Mouse (Mus musculus) heart, adult 11 months (tissue): ENCODE results near the gene Aknad1.

Source experiments
- DNase-seq: peaks from one replicate; pipeline ENCODE4 v3.0.0; 2022

Aknad1 gene

GRCm38 (mm10) chr3:108751691-108752090 lies 12.2 kb downstream of the Aknad1 start:
- DNase-seq, result peak; percentile 78

DNA sequence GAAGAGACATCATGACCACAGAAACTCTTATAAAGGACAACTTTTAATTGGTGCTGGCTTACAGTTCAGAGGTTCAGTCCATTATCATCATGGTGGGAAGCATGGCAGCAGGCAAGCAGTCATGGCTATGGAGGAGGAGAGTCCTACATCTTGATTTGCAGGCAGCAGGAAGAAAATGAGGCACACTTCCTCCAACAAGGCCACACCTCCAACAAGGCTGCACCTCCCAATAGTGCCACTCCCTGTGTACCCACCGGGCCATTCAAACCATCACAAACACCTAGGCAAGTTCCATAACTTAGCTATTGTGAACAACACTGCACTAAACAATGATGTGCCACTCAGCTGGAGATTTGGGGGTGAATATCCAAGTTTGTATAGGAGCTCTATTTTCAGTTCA lies 15.1 kb downstream of the Aknad1 start:
- peak; percentile 77 for DNase-seq

DNA sequence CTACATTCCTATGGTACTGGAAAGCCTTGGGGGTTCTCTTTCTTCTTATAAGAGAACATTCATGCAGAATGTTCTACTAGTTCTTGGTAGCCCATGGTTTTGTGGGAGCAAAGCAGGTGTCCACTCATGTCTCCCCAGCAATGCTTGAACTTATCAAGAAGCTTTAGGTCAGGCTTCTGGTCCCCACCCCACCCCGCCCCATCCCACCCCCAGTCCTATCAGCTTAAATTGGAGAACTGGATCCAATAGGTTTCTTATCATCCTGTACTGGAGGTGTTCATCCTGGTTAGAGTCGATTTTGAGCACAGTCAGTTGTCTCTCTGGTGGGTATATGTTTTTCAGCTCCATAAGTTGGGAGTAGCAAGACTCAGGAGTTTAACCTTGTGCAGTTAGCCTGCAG lies 16.1 kb downstream of the Aknad1 start:
- peak; percentile 45 for DNase-seq

GRCm38 (mm10) chr3:108756131-108756530 lies 16.7 kb downstream of the Aknad1 start:
- DNase-seq, result peak; percentile 53

DNA sequence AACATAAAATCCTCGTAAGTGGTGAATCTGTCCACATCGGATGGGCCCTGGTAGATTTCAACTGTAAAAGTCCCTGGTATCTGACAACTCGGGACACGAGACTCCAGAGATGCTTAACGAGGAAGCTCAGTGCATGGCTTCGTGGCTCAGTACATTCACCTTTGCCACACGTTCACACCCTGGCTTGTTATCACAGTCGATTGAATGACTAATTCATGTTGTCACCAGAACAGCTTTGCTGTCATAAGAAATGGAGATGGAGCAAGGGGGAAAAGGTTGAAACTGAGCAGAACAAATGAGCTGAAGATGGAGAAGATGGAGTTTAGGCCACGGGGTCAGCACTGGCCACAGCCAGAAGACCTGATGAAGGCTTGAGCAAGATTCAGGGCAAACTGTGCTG lies 18.1 kb downstream of the Aknad1 start:
- DNase-seq, result peak; percentile 78

- peak; percentile 76 for DNase-seq
Observed at GRCm38 (mm10) chr3:108759566-108760420, 20.3 kb downstream of the Aknad1 start.

- peak; percentile 94 for DNase-seq
Observed at GRCm38 (mm10) chr3:108762597-108763111, 23.2 kb downstream of the Aknad1 start.

DNA sequence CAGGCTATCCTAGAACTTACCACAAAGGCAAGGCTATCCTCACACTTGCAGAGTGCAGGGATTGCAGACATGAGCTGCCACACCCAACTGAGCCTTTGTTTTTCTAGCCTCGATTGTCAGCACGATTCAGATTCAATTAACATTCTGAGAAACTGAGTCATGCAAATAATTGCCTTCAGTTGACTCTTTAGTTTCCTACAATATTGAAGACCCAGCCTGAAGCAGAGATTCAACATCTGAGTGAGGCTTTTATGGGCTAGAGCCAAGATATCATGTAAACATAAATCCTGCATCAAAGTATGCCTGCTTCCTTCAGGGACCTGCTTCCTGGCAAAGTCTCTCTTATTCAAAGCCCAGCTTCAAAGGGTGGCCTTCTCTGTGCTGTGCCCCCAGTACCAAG lies 24.2 kb downstream of the Aknad1 start:
- no peak for DNase-seq

- peak; percentile 85 for DNase-seq
Observed at GRCm38 (mm10) chr3:108764976-108765375, 25.5 kb downstream of the Aknad1 start.

DNA sequence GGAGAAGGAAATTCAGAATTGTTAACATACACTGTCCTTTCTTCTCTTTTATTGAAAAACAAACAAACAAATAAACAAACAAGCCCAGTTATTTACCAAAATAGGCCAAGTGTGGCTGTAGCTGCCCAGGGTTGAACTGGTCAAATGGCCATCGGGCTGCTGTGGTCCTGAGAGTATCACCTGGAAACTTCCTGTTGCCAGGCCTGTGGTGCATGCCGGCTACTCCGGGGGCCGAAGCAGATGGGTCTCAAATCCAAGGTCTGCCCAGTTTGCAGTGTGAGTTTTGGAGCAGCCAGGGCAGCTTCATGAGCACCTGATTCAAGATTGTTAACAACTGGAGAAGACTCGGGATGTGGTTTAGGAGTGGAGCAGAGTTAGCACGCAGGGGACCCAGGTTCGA lies 26.0 kb downstream of the Aknad1 start:
- DNase-seq, result peak; percentile 79

DNA sequence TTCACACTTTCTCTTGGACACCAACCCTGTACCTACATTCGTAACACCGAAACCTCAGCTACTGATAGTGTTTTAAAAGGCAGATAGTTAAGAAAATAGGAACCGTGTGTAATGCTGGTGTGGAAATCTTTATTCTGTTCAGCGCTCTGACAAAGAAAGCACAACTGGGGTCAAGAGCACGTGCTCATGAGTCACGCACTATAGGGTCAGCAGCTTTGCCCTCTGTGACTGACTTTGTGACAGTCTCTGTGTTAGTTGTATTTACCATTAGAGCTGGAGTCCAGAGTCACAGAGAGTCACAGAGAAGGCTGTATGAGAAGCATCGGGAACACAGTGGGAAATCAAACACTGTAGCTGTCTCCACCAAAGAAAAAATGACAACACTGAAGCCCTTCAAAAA lies 27.5 kb downstream of the Aknad1 start:
- peak; percentile 23 for DNase-seq

GRCm38 (mm10) chr3:108767416-108767815 lies 28.0 kb downstream of the Aknad1 start:
- DNase-seq, result peak; percentile 89

DNA sequence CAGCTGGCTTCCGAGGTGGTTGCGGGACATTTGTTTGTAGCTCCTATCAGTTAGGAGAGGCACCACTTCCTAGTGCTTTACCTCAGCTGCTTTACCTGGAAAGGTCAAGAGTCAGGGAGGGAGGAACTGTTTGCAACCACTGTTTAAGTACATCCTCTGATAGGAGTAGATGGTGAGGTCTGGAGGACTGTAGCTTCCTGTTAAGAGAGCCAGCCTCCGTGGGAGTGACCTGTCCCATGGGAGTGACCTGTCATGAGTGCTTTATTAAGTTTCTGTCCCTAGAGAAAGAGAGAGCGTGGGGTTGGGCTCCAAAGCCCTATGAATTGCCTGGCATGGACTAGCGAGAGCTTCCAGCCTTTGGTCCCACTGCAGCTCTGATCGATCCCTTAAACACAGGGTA lies 30.1 kb downstream of the Aknad1 start:
- peak; percentile 89 for DNase-seq

- DNase-seq, result peak; percentile 95
Observed at GRCm38 (mm10) chr3:108770725-108771368, 31.4 kb downstream of the Aknad1 start.

GRCm38 (mm10) chr3:108772211-108772610 lies 32.8 kb downstream of the Aknad1 start:
- DNase-seq, result peak; percentile 94

DNA sequence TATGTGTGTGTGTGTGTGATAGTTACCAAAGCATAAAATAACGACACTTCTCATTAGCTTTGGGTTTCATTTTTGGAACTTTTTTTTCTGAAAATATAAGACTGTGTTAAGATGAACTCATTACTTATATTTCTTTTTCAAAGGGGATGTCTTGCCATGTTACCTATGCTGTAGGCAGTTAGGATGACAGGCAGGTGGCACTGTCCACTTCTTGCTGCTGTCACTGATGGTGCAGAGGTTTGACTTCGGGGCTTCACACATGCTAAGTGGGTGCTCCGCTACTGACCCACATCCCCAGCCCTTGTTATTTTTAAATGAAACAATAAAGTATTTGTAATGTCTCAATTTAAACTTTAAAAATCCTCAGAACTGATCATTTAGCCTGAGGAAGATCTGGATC lies 33.4 kb downstream of the Aknad1 start:
- peak; percentile 18 for DNase-seq

DNA sequence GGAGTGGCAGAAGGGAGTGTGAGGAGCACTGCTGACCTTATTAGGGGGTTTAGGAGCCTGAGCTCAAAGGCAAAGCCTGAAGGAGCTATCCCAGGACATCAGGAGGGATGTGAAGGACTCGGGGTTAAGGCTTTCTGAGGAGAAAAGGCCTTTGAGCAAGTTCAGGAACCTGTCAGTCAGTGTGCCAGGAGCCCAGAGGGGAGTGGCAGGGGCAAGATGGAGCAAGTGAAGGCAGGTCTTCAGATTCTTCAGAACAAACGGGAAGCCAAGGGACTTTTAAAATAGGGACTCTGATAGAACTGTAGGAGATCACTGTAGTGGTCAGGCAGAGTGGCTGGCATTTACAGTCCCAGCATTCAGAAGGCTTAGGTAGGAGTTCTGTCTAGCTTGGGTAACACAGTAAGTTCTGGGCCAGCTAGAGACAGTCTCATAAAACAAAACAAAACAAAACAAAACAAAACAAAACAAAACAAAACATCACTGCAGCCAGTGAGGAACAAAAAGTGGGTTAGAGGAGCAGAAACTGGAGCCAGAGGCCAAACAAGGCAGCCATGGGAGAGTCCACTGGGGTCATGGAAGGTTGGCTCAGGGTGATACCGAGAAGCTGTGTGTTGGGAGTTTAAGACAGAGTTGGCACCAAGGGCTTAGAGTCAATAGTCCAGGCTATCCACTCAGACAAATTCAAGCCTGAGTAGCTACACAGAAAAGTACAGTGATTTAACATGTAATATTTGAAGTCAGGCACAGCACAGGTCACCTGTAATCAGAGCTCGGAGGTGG lies 39.5 kb downstream of the Aknad1 start:
- peak; percentile 76 for DNase-seq

GRCm38 (mm10) chr3:108781238-108781883 lies 41.9 kb downstream of the Aknad1 start:
- peak; percentile 96 for DNase-seq

- DNase-seq, result peak; percentile 83
Observed at GRCm38 (mm10) chr3:108781884-108782270, 42.4 kb downstream of the Aknad1 start.

- DNase-seq, result peak; percentile 83
Observed at GRCm38 (mm10) chr3:108782364-108782895, 43.0 kb downstream of the Aknad1 start.

- DNase-seq, result peak; percentile 68
Observed at GRCm38 (mm10) chr3:108786520-108786919, 47.1 kb downstream of the Aknad1 start.

DNA sequence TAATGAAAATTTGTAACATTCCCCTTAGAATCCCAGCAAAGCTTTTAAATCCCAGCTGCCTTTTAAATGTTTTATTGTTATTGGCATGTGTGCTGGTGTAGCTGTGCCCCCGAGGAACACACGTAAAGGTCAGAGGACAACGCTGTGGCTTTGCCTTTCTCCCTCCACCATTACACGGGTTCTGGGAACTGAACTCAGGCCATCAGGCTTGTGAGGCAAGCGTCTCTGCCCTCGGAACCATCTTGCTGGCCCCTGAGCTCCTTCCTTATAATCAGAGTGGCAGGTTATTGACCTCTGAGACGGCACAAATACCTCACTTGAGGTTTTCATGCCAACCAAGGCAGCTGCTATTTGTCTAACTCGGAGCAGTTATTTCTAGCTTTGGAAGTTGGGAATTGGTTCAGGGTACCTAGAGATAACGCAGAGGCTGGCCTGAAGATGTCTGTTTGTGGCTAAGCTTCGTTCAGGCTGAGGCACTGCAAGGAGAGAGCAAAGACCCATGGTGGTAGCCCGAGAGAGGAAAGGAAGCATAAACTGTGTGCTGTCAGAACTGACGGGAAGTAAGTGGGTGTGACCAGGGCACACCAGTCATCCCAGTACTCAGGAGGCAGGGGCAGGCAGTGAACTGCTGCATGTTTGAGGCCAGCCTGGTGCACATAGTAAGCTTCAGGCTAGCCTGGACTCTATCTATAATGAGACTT lies 48.4 kb downstream of the Aknad1 start:
- no peak for DNase-seq
